Mouse (Mus musculus) frontal cortex, adult 2 months (tissue): ENCODE results near the gene Selenoi. TPM values are rescaled to one million over a fixed set of nuclear protein-coding genes. Genes with fewer than 3 reads are reported as not detected.
"Not testable (repeated sequence)": the region's sequence is repeated elsewhere in the genome, so short reads cannot be mapped to it uniquely, and the experiment has no call there.

ENCODE experiments used
- DNase-seq, 2 experiments: peaks; one replicate each; pipeline ENCODE4 v3.0.0; 2022; ENCODE audit warnings: low spot score in 1 of 2; ENCODE audit errors: extremely low spot score in 1 of 2
- polyA plus RNA-seq: library from polyadenylated mRNA; depleted of rRNA; stranded (reverse); fragments of >200 nt; gene quantifications from 2 replicates; pipeline ENCODE4 v1.2.3, GENCODE M21; 2012; rRNA removed

The Selenoi gene
- 27.6 and 29.0 TPM in 2 replicates for polyA plus RNA-seq

DNA sequence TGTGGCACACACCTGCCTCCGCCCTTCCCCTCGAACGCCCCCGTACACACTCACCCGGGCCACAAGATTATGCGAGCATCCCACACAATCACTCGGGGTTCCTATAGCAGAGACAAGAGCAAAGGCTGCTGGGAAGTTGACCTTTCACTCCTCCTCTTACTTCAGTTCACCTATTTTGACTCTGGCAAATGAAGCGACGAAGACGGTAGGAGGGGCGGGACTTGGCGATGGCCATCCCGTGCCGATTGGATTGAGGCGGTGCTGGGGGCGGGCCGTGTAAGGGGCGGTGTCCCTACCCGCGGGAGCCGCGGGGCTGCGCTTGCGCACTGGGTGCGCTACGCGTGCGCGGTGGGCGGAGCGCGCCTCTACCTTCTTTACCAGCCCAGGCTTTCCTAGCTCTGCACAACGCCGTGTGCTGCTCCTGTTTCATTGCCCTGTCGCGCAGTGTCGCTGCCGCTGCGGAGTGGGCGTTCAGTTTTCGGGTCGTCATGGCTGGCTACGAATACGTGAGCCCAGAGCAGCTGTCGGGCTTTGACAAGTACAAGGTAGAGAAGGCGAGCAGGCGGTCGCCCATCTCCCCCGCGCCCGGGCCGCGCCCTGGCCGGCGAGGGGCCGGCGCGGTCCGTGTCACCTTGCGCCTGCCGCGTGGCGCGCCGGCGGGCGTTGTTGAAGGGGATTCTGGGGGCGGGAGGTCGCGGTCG lies at the start of gene Selenoi:
TSS of gene Selenoi (plus strand) at position 311 of the 701 bp plus-strand sequence.
- peak; percentile 99 for DNase-seq

DNA sequence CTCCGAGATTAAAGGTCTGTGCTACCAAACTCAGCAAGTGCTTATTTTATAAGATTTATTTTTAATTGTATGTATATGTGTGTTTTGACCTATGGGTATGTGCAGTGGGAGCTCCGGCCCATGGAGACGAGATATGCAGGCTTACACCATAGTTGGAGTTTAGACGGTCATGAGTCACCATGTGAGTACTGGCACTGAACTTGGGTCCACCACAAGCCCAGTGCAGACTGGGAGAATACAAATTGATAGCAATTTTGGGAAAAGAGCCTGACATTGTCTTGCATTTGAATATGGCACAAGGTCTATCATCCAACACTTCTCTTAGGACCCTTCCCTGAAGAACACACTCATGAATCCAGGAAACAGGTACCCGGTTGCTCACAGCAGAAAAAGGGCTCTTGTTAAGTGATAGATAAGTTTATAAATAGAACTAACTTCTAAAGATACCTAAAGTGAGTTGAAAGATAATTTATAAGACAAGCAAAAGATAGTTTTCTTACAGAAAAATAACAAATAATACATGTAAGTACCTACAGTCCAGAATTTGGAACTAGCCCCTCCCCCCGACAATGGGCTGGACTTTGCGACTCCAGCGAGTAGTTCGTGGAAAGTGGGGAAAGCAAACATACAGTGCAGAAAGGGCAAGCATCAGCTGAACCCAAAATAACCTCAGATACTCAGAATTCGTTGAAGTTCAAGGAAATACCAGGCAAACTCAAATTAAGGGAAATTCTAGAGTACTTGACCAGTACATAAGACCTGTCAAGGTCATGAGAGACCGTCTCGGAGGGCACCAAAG lies 44.5 kb upstream of the Selenoi start:
- DNase-seq: no peak

DNA sequence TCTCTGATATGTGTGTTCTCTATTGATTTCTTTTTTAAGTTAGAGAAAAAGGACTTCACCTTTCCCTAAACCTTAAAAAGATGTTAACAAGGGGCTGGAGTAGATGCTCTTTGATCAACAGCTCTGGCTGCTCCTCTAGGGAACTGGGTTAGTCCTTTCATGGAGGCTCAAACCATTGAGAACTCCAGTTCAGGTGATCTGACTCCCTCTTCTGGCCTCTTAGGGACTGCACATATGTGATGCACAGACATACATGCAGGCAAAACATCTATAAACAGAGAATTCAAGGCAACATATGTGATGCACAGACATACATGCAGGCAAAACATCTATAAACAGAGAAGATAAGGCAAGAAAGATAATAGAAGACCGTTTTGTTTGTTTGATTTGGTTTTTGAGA lies 39.9 kb upstream of the Selenoi start:
- DNase-seq: no peak

DNA sequence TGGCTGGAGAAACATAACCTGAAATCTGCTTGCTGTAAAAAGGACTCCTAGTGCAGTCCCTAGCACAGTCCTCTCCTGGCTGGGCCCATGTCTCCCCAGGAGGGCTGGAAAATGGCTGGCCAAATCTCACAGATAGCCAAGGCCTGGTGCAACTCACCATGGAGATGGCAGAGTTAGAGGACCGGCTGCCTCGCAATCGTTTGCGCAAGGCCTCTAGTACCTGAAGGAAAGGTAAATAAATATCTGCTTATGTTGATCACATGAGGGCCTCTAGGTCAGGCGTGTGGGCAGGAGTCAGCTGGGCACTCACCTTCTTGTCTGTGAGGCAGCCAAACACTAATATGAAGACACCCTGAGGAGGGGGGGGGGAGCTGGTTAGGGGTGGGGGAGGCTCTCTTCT lies 37.0 kb upstream of the Selenoi start:
- DNase-seq: no peak

DNA sequence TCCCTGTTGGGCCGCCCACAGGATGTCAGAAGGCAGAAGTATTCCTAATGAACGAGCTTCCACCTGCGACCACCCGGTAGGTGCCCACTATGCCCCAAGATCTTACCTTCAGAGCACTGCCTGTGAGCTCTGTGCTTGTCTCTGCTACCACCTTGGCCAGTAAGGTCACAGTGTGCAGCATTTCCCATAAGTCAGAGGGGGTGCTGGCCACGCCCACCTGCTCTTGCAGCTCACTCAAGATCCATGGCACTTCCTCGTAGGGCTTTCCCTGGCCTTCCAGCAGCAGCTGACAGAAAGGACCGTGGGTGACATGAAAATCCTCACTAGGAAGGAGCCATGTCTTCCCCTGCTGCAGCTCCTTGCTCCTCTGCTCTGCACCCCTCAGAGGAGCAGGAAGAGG lies 34.1 kb upstream of the Selenoi start:
- no peak for DNase-seq

DNA sequence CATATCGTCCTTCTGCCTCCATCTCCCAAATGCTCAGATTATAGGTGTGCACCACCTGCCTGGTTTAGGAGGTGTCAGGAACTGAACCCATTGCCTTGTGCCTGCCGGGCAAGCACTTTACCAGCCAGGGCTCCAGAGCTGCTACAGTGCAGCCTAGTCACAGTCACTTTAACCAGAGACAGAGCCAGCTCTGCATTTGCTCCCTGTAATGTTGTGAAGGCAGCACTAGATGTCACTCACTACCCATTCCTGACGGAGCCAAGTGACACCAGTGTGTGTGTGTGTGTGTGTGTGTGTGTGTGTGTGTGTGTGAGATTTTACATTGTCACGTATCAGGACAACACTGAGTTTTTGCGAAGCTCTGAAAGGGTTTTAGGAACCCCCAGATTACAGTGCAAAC lies 30.9 kb upstream of the Selenoi start:
- peak in 1 of 2 experiments; percentile 64 for DNase-seq

DNA sequence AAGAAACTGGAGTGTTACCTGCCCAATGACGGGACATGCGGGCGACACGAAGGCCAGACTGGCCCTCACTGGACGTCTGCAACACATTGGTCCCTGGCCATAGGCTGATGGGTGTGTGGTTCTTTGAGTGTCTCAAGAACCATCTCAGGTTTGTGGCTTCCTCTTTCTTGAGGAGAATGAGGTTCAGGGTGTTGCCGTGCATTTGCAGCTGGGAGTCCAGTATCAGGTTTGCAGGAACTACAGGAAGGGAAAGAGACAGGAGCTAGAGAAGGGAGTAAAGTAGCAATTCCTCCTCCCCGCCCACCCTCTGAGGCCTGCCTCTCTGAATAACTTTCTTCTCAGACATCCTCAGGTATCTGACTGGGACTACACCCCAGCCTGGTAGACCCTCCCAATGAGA lies 30.2 kb upstream of the Selenoi start:
- no peak for DNase-seq

DNA sequence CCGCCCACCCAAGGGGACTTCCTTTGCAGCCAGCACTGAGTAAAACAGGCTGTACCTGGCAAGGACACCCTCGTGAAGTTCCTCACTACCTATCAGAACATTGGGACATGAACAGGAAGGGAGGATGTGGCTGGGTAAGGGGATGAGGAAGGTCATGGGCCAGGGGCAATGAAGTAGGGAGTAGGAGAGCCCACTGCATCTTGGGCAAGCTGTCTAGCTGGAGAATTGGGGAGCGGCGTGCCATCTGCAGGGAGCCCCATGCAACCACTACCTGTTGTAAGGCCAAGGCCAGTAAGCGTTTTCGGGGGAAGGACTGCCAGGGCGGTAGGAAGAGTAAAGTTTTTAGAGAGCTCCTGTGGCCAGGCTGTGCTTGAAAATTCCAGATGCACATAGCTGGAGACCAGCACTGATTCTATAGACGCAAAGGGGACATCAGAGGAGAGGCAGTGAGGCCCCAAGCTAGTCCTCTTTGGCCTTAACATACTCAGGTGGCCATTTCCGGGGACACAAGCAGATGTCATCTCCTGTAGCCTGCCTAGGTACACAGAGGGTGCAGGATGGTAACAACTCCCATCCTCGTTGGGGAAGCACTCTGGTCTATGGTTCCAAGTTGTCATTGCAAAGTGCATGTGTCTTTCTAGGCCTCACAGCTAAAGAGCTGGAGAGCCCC lies 29.0 kb upstream of the Selenoi start:
- DNase-seq: no peak

DNA sequence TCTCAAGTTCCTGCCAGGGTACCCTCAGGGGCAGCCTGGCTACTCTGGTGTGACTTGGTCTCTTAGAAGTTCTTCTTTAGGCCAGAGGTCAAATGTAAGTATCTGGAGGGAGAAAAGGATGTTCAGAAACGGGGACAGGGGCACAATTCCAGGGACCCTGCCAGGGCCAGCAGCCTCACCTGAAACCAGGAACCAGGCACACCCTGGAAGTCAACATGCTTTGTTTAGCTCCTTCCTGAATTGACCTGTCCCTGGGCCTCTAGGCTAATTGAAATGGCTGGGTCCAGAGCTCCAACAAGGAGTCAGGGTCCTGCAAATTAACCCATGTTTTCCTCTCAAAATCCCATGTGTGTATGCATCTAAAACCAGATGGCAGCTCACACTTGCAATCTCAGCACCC lies 27.9 kb upstream of the Selenoi start:
- no peak for DNase-seq

DNA sequence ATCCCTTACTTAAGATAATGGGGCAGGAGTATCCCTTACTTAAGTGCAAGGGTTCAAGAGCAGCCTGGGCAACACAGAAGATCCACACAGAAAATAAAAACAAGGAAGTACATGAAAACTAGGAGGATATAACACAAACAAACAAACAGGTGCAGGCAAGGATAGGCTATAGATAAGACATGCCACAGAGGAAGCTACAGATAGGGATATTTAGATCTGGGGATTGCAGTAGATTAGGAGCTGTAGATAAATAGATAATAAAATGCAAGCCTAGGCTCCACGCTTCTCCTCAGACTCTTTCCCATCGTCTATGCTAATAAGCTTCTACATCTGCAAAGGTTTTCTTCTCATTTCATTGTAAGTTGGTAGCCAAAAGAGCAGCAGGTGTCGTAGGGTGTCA lies 27.3 kb upstream of the Selenoi start:
- DNase-seq: no peak

DNA sequence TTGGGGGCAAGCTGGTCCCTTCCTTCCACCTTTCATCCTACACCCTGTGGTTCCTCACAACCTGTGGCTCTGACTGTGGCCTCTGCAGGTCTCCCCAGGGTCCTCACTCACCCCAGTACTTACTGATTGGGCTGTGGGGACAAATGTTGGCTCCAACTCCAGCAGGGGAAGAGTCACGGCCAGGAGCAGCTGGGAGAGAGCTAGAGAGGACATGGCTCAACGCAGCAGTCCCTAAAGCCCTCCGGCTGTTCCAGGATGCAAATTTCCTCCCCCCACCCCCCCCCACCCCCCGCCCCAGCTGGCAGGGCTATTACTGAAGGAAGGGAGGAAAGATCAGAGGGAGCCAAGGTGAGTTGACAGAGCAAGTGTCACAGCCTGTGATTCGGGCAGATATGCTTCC lies 26.9 kb upstream of the Selenoi start, which contains the start of gene Adgrf3:
TSS of gene Adgrf3 (minus strand) at position 230 of the 400 bp plus-strand sequence.
- no peak for DNase-seq

DNA sequence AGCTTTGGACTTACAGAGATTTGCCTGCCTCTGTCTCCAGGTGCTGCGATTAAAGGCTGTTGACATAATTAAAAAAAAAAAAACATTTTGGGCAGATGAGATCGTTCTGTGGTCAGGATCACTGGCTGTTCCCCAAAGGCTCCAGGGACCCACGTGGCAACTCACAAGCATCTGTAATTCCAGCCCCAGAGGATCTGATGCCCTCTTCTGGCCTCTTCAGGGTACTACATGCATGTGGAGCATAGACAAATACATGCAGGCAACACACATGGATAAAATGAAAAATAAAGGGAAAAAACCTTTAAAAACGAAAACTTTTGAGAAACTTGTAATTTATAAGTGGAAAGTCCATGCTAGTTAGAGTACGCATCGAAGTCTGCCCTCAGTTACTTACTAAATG lies 25.1 kb upstream of the Selenoi start:
- DNase-seq: no peak

DNA sequence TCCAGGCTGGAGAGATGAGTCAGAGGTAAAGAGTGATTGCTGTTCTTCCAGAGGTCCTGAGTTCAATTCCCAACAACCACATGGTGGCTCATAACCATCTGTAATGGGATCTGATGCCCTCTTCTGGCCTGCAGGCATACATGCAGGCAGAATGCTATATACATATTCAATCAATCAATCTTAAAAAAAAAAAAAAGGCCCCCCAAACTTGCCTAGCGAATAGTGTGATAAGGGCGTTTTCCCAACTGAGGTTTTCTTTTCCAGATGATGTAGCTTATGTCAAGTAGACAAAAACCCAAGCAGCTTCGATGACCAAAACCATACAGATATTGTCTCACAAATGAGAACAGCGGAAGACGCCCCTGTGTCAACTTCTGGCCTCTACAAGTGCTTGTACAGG lies 21.6 kb upstream of the Selenoi start:
- not testable (repeated sequence) for DNase-seq

DNA sequence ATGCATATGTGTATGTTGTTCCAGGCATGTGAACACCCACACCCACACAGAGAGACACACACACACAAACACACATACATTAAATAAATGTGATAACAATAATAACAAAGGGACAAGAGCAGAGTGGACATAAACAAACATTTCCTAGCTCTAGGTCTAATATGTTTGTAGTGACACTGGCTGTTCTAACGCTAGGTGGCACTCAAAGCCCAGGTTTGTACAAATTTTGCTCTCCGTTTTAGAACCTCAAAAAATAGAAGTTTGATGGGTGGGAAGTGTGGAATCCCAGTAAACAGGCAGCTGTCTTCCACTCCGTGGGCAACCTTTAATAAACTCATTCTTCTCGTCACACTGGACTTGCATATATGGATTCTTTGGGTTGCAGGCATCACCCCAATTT lies 17.5 kb upstream of the Selenoi start:
- DNase-seq: peak in 1 of 2 experiments; percentile 86

DNA sequence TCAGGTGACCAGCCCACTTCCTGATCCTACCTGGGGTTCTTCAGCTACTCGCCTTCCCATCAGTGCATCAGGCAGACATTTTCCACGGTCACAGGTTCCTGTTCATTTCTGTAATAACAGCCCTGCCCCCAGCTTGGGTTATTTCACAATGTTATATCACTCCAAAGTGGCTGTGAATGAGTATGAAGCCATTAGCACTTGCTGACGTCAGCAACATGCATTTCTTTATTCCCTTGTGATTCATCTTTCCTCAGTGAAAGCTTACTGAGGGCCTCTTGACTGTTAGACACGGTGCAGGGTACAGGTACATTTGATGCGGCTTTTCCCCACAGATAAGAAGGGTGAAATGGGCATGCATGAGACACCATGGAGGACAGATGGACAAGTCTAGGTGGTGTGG lies 16.4 kb upstream of the Selenoi start:
- DNase-seq: no peak

DNA sequence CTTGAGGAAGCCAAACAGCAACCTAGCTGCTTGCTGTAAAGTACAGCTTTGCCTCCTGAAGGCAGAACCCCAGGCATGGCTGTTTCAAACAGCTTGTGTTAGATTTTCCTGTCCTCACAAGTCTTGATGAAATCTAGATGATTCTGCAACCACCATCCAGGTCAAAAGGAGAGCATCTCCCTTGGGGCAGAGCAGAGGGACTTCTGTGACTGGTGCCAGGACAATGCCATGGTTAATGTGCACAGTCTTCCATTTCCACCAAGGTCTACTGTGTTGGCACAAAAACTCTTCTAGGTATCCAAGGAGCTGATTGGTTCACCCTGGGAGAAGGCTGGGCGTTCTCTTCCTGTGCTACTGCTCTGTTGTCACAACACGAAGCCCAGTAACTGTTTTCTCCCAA lies 12.7 kb upstream of the Selenoi start:
- DNase-seq: no peak

DNA sequence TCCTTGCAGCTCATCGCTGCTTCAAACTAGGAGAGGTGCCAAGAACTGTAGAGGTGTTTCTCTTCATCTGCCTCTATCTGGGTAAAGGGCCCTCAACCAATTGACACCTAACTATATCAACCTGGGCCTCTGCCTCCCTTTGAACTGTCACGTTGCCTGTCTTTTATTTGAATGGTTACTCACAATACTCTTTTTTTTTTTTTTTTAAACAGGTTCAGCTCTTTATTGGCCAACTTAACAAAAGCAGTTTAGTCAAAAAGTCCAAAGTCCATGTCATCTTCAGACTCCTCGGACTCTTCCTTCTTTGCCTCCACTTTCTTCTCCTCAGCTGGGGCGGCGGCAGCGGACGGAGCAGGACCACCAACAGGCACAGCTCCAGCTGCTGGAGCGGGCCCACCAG lies 11.7 kb upstream of the Selenoi start:
- no peak for DNase-seq

DNA sequence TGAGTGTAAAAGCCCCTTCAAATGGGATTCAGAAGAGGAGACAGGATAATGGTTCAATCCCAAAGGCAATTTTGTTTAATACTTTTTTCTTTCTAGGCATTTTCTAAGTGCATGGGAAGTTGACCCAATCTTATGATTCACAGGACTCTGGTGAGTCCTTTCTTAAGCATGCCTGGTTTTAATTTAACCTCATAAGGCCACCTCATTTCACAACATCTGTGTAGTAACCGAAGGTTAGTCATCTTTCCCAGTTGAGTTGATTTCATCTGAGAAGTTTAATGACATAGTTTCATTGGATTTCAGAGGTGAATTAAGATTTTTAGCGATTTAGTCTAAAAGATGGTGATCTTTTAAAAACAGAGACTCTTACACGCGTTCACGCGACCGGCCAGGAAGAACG lies 9.7 kb upstream of the Selenoi start:
- DNase-seq: no peak

DNA sequence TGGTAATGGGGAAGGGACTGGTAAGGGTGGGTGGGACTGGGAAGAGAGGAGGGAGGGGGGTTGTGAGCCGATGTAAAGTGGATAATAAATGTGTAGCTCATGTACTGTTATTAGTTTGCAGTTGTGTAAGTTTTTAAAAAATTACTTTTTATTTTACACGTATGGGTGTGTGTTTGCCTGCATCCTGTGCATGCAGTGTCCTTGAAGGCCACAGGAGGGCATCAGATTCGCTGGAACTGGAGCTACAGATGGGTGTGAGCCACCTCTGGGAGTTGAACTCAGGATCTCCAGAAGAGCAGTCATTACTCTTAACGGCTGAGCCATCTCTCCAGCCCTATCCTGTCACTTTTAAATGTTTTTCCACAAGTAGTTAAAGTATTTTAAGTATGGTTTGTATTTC lies 1.5 kb upstream of the Selenoi start:
- DNase-seq: peak in 1 of 2 experiments; percentile 33

DNA sequence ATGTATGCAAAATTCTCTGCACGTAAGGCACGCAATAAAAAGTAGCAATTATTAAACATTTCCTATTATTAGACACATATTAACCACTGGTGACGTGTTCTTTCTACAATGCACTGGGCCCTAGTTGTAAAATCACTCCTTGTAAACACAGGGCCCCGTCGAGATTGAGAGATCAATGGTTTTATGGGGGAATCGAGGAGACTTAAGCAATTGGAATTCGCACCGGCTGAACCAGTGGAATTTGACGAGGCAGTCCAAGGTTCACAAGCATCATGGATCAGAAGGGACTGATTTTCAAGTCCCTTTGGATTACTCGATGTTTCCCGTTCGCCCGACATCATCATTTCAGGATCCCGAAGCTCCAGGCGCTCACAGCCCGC lies 500 bp upstream of the Selenoi start:
- DNase-seq: no peak

DNA sequence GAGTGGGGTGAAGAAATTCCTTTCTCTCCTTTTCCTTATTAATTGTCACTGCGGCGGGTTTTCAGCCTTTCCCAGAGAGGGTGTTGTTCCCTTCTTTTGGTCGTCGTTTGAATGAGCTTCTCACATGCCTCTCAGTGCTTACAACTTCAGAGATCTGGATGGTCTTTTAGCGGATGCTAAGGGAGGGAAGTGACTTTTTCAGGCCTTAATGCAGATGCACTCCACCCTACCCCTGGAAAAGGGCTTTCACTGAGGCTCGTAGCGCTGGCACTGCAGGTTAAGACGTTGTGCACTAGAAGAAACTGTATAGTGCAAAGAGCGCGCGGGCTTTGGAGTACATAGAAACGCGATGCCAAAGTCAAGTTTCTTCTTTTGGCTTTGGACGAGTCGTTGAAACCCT lies 661 bp downstream of the Selenoi start:
- peak in 1 of 2 experiments; percentile 27 for DNase-seq

DNA sequence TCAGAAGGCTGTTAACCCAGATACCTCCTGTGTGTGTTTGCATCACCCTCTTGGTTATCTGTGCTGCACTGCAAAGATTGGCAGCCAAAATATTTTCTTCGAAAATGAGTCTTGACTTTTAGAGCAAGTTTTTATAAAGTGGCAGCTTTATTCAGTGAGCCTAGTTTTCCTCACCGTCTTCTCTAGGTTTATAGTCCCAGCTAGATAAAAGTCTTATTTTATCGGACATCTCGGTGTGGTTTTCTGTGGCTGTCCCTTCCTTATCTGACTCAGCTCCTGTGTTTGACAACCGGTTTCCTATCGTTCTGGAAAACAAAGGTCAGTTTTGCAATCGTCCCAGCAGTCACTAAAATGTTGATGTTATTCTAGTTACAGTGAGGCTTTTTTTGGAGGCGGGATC lies 1.6 kb downstream of the Selenoi start:
- DNase-seq: no peak
